Mouse (Mus musculus): ENCODE results near the gene Sesn2. TPM values are rescaled to one million over a fixed set of nuclear protein-coding genes. Genes with fewer than 3 reads are reported as not detected.
A peak's percentile ranks its signal among the peaks of the same experiment; 100 is the strongest.

The Sesn2 gene
- polyA plus RNA-seq, 1 experiment from 2014 or later: 18.1 TPM

DNA sequence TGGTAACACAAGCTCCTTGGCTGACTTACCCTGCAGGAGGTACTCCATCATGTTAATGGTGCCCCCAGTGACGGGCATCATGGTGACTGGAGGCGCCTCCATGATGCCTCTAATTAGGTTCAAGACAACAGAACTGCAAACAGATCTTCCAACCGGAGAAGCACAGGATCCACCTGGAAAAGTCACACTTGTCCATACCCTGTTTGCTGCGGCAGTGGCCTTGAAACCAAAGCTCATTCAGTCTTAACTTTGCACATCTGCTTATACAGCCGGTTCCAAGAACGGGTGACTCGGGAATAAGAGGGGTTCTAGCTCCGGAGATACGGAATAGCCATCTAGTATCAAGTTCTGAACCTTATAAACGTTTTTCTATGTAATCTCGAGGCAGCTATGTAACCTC lies 47.5 kb downstream of the Sesn2 start:
- ATAC-seq (replicated peaks; ENCODE audit: low FRiP score, low read depth): no peak
- H3K4me2 ChIP-seq (ENCODE audit: low read length): peak overlapping the region; percentile 90
- H3K4me1 ChIP-seq (replicated peaks; ENCODE audit: insufficient read depth, low read length): peaks cover 8% of the 10 kb centered on the region; the same call in 1 of the 2 replicates
- H3K9ac ChIP-seq (ENCODE audit: low read depth, low read length): peak overlapping the region; percentile 83
- peaks cover 19% of the 10 kb centered on the region for H3K36me3 ChIP-seq (ENCODE audit: insufficient read depth, low read length)
- H3K27ac ChIP-seq: peak overlapping the region; percentile 78; the same call in 1 of the 2 replicates
- no peaks in the 10 kb centered on the region for H3K9me3 ChIP-seq (replicated peaks; ENCODE audit: low read length)
- WGBS: 2% methylated on average over 11 of the region's 11 CpGs
- no peaks in the 10 kb centered on the region for H3K27me3 ChIP-seq (ENCODE audit: insufficient read depth, low read length)
- TF ChIP-seq CTCF (IDR thresholded peaks at IDR 0.05; ENCODE audit: low read depth): no peak
- peak overlapping the region; percentile 73 for H3K4me3 ChIP-seq (replicated peaks; ENCODE audit: low read depth, low read length)
- peak; percentile 27 for DNase-seq (ENCODE audit: low spot score)

- no peak overlapping the region for H3K9ac ChIP-seq (ENCODE audit: low read depth, low read length)
- 89% methylated on average over 8 of the region's 8 CpGs for WGBS
- H3K4me2 ChIP-seq (ENCODE audit: low read length): no peak overlapping the region
- no peak overlapping the region for H3K27ac ChIP-seq
- H3K27me3 ChIP-seq (ENCODE audit: insufficient read depth, low read length): no peaks in the 10 kb centered on the region
- ATAC-seq (replicated peaks; ENCODE audit: low FRiP score, low read depth) (no peak), DNase-seq (ENCODE audit: low spot score) (no peak)
- no peak overlapping the region for H3K4me3 ChIP-seq (replicated peaks; ENCODE audit: low read depth, low read length)
- H3K36me3 ChIP-seq (ENCODE audit: insufficient read depth, low read length): peaks cover 19% of the 10 kb centered on the region
- H3K9me3 ChIP-seq (replicated peaks; ENCODE audit: low read length): no peaks in the 10 kb centered on the region
- peaks cover 12% of the 10 kb centered on the region; the same call in 1 of the 2 replicates for H3K4me1 ChIP-seq (replicated peaks; ENCODE audit: insufficient read depth, low read length)
- TF ChIP-seq CTCF (IDR thresholded peaks at IDR 0.05; ENCODE audit: low read depth): no peak
Observed at GRCm38 (mm10) chr4:132460225-132460624, 50.1 kb downstream of the Sesn2 start.

- H3K9me3 ChIP-seq (replicated peaks; ENCODE audit: low read length): no peaks in the 10 kb centered on the region
- 90% methylated on average over 6 of the region's 6 CpGs for WGBS
- H3K27me3 ChIP-seq (ENCODE audit: insufficient read depth, low read length): no peaks in the 10 kb centered on the region
- no peak overlapping the region for H3K9ac ChIP-seq (ENCODE audit: low read depth, low read length)
- ATAC-seq (replicated peaks; ENCODE audit: low FRiP score, low read depth) (no peak), DNase-seq (ENCODE audit: low spot score) (no peak)
- peaks cover 19% of the 10 kb centered on the region for H3K36me3 ChIP-seq (ENCODE audit: insufficient read depth, low read length)
- 0 out of 2 replicates have a peak, but pooled peaks cover 3% of the 10 kb centered on the region for H3K4me1 ChIP-seq (replicated peaks; ENCODE audit: insufficient read depth, low read length)
- no peak overlapping the region for H3K4me3 ChIP-seq (replicated peaks; ENCODE audit: low read depth, low read length)
- no peak overlapping the region for H3K4me2 ChIP-seq (ENCODE audit: low read length)
- H3K27ac ChIP-seq: peak overlapping the region; percentile 44
- no peak for TF ChIP-seq CTCF (IDR thresholded peaks at IDR 0.05; ENCODE audit: low read depth)
Observed at GRCm38 (mm10) chr4:132455561-132455960, 54.7 kb downstream of the Sesn2 start.

- Histone ChIP-seq H3K27ac (peak overlapping the region; percentile 19; the same call in 1 of the 2 replicates), H3K4me3 (replicated peaks; ENCODE audit: low read depth, low read length) (no peak overlapping the region)
- ATAC-seq (replicated peaks; ENCODE audit: low FRiP score, low read depth): no peak
Observed at GRCm38 (mm10) chr4:132455146-132455545, 55.2 kb downstream of the Sesn2 start.

DNA sequence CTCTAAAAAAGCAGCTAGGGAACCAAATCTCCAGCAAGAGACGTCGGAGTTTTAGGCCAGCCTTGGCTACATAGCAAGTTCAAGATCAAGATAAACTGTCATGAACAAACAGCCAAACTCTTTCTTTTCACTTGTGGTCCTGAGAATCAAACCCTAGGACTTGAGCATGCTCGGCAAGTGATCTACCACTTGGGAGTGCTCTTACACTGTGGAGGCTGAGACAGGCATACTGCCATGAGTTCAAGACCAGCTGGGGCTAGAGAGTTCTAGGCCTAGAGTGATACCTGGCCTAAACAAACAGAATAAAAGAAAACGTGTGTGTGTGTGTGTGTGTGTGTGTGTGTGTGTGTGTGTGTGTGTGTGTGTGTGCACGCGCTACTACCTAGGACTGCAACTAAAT lies 56.1 kb downstream of the Sesn2 start:
- 92% methylated on average over 6 of the region's 6 CpGs for WGBS
- H3K36me3 ChIP-seq (ENCODE audit: insufficient read depth, low read length): peaks cover 7% of the 10 kb centered on the region
- H3K9me3 ChIP-seq (replicated peaks; ENCODE audit: low read length): no peaks in the 10 kb centered on the region
- DNase-seq (ENCODE audit: low spot score): no peak
- H3K27me3 ChIP-seq (ENCODE audit: insufficient read depth, low read length): no peaks in the 10 kb centered on the region
- H3K4me1 ChIP-seq (replicated peaks; ENCODE audit: insufficient read depth, low read length): 0 out of 2 replicates have a peak, but pooled peaks cover 3% of the 10 kb centered on the region
- ATAC-seq (replicated peaks; ENCODE audit: low FRiP score, low read depth): no peak
- H3K9ac ChIP-seq (ENCODE audit: low read depth, low read length): no peak overlapping the region
- no peak overlapping the region for H3K27ac ChIP-seq
- TF ChIP-seq CTCF (IDR thresholded peaks at IDR 0.05; ENCODE audit: low read depth): no peak; the same call in 1 of the 2 replicates
- no peak overlapping the region for H3K4me2 ChIP-seq (ENCODE audit: low read length)
- H3K4me3 ChIP-seq (replicated peaks; ENCODE audit: low read depth, low read length): no peak overlapping the region

More at GRCm38 (mm10) chr4:132455146-132455545, 55.2 kb downstream of the Sesn2 start:
- H3K27me3 ChIP-seq (ENCODE audit: insufficient read depth, low read length): no peaks in the 10 kb centered on the region
- 0 out of 2 replicates have a peak, but pooled peaks cover 3% of the 10 kb centered on the region for H3K4me1 ChIP-seq (replicated peaks; ENCODE audit: insufficient read depth, low read length)
- peak; percentile 20 for DNase-seq (ENCODE audit: low spot score)
- TF ChIP-seq CTCF (IDR thresholded peaks at IDR 0.05; ENCODE audit: low read depth): no peak
- no peak overlapping the region for H3K9ac ChIP-seq (ENCODE audit: low read depth, low read length)
- WGBS: 59% methylated on average over 3 of the region's 3 CpGs
- no peaks in the 10 kb centered on the region for H3K9me3 ChIP-seq (replicated peaks; ENCODE audit: low read length)
- H3K4me2 ChIP-seq (ENCODE audit: low read length): no peak overlapping the region
- peaks cover 15% of the 10 kb centered on the region for H3K36me3 ChIP-seq (ENCODE audit: insufficient read depth, low read length)

- Histone ChIP-seq H3K9me3 (replicated peaks; ENCODE audit: low read length) (no peaks in the 10 kb centered on the region), H3K9ac (ENCODE audit: low read depth, low read length) (no peak overlapping the region), H3K4me2 (ENCODE audit: low read length) (no peak overlapping the region), H3K27me3 (ENCODE audit: insufficient read depth, low read length) (no peaks in the 10 kb centered on the region), H3K4me3 (replicated peaks; ENCODE audit: low read depth, low read length) (no peak overlapping the region), H3K4me1 (replicated peaks; ENCODE audit: insufficient read depth, low read length) (no peaks in the 10 kb centered on the region), H3K27ac (no peak overlapping the region), H3K36me3 (ENCODE audit: insufficient read depth, low read length) (no peaks in the 10 kb centered on the region)
- DNase-seq (ENCODE audit: low spot score): no peak
- WGBS: 76% methylated on average over 3 of the region's 3 CpGs
- TF ChIP-seq CTCF (IDR thresholded peaks at IDR 0.05; ENCODE audit: low read depth): no peak
- ATAC-seq (replicated peaks; ENCODE audit: low FRiP score, low read depth): no peak
Observed at GRCm38 (mm10) chr4:132449778-132450177, 60.5 kb downstream of the Sesn2 start.

DNA sequence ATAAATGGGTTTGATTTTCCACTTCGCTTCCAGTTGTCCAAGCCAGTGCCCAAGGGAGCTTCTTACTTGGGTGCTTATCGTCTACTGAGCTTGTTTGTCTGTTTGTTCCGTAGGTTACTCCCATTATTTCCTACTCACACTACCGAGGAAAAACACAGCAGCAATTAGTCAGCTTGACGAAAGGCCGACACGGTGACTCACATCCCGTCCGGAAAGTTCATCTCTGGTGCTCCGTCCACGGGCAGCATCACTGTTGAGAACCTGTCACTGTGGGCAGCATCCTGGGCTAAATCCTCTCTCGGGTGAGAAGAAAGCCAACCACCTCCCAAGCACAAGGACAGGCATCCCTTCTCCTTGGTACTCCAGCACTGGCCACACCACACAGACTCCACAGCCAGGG lies 64.2 kb downstream of the Sesn2 start:
- no peak overlapping the region for H3K4me3 ChIP-seq (replicated peaks; ENCODE audit: low read depth, low read length)
- TF ChIP-seq CTCF (IDR thresholded peaks at IDR 0.05; ENCODE audit: low read depth): no peak
- H3K9ac ChIP-seq (ENCODE audit: low read depth, low read length): no peak overlapping the region
- H3K4me2 ChIP-seq (ENCODE audit: low read length): no peak overlapping the region
- ATAC-seq (replicated peaks; ENCODE audit: low FRiP score, low read depth) (no peak), DNase-seq (ENCODE audit: low spot score) (no peak)
- no peak overlapping the region for H3K27ac ChIP-seq
- no peaks in the 10 kb centered on the region for H3K36me3 ChIP-seq (ENCODE audit: insufficient read depth, low read length)
- WGBS: 74% methylated on average over 12 of the region's 12 CpGs
- H3K27me3 ChIP-seq (ENCODE audit: insufficient read depth, low read length): no peaks in the 10 kb centered on the region
- H3K9me3 ChIP-seq (replicated peaks; ENCODE audit: low read length): no peaks in the 10 kb centered on the region
- H3K4me1 ChIP-seq (replicated peaks; ENCODE audit: insufficient read depth, low read length): no peaks in the 10 kb centered on the region

Data from kidney, postnatal 0 days (tissue).